Mouse (Mus musculus): ENCODE results near the gene Rexo5. TPM values are rescaled to one million over a fixed set of nuclear protein-coding genes. Genes with fewer than 3 reads are reported as not detected.

The Rexo5 gene
- total RNA-seq, 1 experiment from 2014 or later, result 9.4 TPM

DNA sequence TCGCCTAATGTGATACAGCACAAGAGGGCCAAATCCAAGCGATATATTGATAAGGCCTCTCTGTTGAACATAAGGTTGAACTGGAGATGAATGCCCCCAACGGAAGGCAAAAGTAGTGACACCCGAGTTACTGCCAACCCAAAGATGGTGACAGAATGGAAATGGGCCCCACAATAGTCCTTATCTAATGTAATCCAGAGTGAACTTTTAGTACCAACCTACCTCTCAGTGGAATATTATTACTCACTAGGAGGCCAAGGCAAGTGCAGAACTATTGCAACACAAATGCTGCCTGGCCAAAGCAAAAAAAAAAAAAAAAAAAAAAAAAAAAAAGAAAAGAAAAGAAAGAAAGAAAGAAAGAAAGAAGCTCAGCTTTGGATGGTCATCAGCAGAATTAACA is 98.9 kb downstream of the Rexo5 start:
- no peak for DNase-seq

DNA sequence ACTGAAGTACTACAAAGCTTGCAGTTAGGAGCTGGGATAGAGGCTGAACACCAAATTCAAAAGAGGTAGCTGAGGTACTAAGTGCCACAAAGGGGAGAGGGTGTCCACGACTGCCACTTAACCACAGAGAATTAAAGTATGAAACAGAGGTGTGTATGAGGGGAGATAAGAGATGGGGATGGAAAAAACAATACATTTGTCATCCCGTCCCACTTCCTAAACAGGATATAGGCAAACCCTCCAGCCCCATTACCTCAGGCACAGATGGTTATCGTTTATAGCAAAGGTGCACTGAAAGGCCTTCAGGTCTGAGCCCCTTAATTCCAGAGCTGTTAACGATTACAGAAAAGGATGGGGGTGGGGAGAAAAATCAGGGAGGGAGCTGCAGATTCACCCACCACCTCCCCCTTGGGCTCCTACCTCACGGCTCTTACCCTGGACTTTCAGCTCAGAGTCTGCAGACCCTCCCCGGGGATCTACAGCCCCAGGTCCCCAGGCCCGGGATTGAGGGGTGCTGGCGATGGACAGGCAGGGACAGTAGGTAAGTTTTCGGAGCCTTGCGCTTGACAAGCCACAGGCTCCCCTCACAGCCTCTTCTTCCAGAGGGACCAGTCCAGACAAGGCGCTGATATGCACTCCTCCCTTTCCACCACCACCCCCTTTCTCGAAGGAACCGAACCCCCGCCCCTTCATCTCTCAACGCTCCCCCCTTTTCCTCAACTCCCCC is 101.2 kb downstream of the Rexo5 start:
- no peak for DNase-seq

DNA sequence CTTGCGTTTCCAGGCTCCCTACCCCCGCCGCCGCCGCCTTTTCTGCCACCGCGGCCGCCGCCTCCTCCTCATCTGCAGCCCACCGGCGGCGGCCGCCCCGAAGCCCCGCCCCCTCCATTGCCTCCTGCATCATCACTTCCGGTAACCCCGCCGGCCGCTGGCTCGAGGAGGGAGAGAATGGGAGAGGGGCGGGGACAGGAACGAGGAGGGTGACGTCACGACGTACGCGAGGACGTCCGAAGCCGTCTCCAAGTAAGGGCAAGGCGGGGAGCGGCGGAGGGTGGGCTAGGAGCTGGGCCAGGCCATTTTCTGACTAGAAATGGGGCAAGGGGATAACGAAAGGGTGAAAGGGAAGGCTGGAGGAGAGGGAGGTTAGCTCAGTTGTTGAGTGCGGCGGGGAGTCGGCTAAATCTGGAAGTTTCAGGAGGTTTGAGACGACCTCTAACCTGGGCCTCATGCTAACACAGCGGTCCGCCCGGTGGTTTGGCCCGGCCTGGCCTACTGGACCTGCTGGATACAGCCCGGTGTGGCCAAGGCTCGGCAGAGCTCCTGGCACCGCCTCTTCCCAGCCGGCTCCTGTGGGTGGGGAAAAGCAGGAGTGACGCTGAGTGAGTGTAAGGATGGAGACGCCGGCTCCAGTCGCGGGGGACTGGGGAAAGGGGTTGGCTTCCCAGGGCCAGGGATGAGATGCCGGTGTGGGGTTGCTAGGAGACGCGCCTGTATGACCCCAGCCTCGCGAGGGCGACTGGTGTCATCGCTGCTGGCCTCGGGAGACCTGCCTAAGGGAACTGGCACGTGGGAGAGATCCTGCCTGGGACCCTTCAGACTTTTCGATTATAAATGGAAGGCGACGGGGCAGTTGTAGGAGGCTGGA is 102.1 kb downstream of the Rexo5 start, which contains the start of the genes Lyrm1 and Dcun1d3:
Gene Lyrm1, plus strand, starts transcription at position 223 of the 874 bp plus-strand sequence.
Gene Dcun1d3, minus strand, starts transcription at position 660 of the 874 bp plus-strand sequence.
- peak; percentile 98 for DNase-seq

DNA sequence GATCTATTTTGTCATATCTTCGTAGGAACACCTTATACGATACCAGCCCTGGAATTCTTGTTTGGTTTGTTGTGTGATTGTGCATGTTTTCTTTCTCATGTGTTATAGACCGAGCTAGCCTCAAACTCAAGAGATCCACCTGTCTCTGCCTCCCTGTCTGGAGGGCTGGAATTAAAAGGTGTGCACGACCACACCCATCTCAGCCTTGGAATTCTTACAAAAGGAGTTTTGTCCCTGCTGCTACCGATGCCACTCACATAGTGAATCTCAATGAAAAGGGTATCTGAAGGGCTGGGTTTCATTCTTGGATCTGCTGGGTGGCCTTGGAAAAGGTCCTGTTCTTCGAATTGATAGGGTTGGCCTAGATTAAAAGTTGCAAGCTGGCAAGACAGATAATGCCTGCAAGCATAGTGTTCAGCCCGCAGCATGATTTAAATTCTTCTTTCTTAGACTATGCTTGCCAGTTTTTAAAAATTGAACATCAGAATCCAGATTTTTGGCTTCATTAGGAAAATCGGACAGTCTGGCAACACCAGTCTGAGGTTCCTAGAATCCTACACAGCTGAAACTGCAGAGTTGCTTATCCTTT is 103.8 kb downstream of the Rexo5 start:
- no peak for DNase-seq

DNA sequence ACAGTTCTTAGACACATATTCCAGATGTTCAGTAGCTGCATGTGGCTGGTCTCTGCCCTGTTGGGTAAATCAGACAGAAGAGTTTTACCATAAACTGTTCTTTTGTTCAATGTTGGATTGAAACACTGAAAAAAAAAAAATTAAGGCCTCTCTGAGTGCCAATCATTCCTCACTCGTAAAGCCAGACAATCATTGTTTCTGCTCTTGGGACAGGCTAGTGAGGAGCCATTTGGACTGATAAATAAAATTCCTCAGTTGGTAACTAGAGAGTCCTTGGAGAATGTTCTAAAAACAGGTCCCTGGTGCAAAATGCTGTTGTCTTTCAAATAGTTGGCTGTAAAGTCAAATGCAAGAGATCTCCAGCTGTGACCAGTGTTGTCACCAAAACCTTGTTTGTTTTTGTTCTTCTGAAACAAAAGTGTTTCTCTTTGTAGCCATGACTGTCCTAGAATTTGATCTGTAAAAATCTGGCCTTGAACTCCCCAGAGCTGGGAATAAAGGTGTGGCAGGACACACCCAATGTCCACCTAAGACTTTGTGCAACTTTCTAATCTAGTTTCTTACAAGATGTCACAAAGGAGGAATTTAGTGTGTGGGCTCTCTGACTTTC is 104.5 kb downstream of the Rexo5 start:
- no peak for DNase-seq

Other genes with a start within 250 kb of the Rexo5 start
- gene Acsm2, start 239.7 kb upstream of the Rexo5 start, total RNA-seq (2021), result not detected in 2 replicates
- gene Acsm1, start 187.0 kb upstream of the Rexo5 start, total RNA-seq (2021), result 3.5 TPM in 1 of 2 replicates, not detected in the other
- gene Acsm4, start 104.0 kb upstream of the Rexo5 start, total RNA-seq (2021), result not detected in 2 replicates
- 31.1 and 35.9 TPM in 2 replicates for gene Thumpd1, start 73.2 kb upstream of the Rexo5 start, total RNA-seq (2021)
- 38.2 and 46.5 TPM in 2 replicates for gene Acsm3, start 33.1 kb upstream of the Rexo5 start, total RNA-seq (2021)
- gene Eri2, start 52 bp downstream of the Rexo5 start, total RNA-seq (2021), result 7.3 and 7.8 TPM in 2 replicates
- 7.7 and 11.4 TPM in 2 replicates for gene Lyrm1, start 101.9 kb downstream of the Rexo5 start, total RNA-seq (2021)
- 27.5 and 28.3 TPM in 2 replicates for gene Dcun1d3, start 102.3 kb downstream of the Rexo5 start, total RNA-seq (2021)

All from adrenal gland, postnatal 25 days (tissue).